Mouse (Mus musculus) thymus, postnatal 14 days (tissue): Measurements from ENCODE around the gene Gm20458.

Source experiments
- DNase-seq: peaks from one replicate; pipeline ENCODE4 v3.0.0; 2021

Gene Gm20458

GRCm38 (mm10) chr2:164435216-164436090 lies 25.3 kb upstream of the Gm20458 start:
- DNase-seq, result no peak

DNA sequence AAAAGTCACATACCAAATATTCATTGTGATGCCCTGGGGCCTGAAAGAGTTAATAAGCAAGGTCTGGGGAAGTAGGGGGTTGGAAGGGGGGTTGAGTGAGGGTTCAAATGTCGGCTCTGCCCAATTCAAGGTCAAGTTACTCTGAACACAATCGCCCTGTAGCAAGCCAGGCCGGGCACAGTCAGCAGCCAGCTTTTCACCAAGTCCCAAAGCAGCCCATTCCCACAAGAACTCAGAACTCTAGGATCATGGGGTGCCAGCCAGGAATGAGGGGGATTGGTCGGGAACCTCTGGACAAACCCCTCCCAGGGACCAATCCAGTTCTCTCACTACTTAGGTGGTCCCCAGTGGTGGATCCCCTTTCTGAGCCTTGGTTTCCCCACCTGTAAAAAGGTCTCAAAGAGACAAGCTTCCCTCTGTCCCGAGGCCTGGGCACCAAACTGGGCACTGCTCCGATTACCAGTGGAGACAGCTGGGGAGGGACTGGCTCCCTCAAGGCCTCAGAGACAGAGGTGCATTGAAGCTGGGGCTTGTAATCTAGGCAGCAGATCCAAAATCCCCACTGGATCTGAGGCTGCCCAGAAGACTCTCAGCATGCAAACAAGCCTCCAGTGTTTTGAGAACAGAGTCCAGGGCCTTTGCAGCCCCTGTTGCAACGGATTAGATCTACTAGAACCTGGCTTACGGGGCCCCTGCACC lies 24.4 kb upstream of the Gm20458 start:
- no peak for DNase-seq

DNA sequence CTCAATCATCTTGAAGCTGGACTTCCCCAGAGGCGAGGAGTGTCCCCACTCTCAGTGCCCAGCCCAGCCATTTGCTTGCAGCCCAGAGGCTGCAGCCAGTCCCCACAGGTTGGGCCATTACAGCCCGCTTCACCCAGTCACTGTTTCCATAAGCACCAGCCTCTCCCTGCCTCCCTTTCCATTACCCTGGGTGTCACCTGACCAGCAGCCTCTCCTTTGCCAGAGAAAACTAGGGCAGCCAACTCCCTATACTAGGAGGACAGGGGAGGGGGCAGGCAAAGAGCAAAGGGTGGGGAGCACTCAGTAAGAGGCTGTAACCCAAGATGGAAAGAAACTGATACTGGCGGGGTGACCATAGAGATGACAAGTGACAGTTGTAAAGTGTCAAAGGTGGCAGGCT lies 23.8 kb upstream of the Gm20458 start:
- no peak for DNase-seq

GRCm38 (mm10) chr2:164437710-164438109 lies 23.1 kb upstream of the Gm20458 start:
- no peak for DNase-seq

DNA sequence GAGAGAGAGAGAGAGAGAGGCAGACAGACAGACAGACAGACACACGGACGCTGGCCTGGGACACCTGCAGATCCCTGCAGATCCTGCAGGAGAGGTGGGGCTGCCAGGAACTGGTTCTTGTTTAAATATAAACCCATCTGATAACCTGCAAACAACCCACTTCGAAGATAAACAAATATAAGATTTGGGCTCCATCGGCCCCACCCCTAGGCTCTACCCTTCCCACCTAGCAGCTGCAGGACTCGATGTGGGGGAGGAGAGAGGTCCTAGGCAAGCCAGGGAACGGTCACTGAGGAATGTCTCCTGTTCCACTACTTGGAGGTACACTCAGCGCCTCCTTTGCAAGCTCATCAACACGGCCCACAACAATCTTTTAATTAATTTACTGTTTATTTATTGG lies 22.5 kb upstream of the Gm20458 start:
- no peak for DNase-seq

DNA sequence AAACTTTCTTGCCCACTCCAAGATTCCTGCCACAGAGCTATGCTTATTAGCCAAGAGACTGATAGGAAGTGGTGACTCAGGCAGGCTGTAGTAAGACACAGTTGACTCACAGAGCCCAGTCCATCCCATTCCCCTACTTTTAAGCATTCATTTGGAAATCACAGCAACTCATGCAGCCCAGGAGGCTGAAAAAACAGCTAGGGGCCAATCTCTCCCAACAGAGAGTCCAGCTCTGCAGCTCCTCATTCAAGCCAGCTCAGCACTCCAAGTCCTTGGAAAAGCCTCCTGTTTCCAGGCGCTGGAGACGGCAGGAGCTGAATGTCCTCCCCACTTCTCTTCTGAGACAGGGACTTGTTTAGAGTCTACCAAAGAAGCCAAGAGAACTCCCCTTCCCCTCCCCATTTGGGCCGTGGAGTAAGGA lies 21.8 kb upstream of the Gm20458 start:
- no peak for DNase-seq

DNA sequence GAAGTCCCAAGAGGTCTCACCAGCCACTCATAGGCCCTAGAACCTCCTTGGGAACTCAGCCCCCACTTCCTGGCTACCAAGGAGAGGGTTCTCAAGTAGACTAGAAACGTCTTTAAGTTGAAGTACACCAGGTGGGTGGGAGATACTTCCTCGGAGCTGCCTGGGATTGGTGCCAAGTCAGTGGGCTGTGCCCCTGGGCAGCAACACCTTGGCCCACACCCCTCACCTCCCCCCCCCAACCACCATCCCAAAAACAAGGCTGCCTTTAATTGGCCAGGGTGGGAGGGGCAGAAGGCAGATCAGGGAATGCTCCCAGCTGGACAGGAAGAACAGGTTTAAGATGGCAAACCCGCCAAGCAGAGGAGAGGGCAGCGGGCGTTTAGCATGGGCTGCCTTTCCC lies 20.5 kb upstream of the Gm20458 start:
- no peak for DNase-seq

DNA sequence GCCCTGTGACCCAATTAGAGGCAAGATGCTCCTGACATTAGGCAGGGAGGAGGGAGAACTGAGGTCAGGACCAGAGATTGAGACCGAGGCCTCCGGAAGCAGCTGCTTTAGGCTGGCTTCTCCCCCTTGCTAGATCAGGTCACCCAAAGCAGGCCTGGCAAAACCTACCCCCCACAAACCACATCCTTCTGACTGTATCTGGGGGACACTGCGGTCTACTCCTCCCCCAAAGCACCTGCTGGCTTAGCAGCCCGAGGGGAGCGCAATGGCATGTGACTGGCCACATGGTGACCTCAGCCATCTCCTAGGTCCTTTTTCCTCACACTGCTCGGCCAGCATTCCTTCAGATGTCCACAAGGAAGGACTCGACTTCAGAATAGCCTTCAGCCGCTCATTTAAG lies 19.6 kb upstream of the Gm20458 start:
- peak; percentile 72 for DNase-seq

GRCm38 (mm10) chr2:164441731-164442130 lies 19.0 kb upstream of the Gm20458 start:
- no peak for DNase-seq

- DNase-seq, result peak; percentile 20
Measured at GRCm38 (mm10) chr2:164442315-164443050, 18.3 kb upstream of the Gm20458 start.

DNA sequence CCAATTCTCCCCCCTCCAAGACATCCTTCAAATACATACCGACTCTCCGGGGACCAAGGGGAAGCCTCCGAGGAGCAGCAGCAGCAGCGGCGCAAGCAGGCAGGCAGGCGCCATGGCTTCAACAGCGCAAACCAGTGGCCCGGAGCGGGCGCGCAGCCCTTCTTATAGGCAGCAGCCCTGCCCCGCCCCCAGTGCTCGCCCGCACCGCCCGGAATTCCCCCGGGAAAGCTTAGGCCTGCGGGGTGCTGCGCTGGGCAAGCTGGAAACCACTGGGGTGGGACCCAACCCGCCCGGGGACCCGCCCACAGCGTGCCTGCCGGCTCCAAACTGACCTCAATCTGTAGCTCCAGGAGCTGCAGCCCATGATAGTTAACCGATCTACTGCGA lies 17.7 kb upstream of the Gm20458 start:
- peak; percentile 68 for DNase-seq

DNA sequence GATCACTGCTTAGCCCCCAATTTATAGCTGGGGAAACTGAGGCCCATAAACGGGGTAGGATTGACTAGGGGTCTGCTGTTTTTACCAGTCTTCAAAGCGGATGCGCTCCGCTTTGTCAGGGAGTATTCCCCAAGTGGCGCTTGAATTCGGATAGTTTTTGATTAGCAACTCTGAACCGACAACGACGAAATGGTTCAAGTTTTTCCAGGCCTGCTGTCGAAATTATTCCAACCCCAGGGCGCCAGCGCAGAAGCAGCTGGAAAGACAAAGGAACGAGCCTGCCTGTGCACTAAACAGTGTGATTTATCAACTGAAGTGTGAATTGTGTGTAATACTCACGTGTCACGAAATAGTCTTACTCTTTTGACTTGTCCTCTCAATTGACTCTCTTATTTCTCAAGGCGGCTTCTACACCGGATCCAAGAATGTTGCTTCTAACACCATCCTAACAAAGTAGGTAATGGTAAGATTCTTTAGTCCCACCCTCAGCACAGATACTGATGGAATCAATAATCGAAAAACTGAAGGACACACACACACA lies 17.2 kb upstream of the Gm20458 start, which contains the start of gene Sdc4:
TSS of gene Sdc4 (minus strand) at position 428 of the 541 bp plus-strand sequence.
- DNase-seq, result no peak

DNA sequence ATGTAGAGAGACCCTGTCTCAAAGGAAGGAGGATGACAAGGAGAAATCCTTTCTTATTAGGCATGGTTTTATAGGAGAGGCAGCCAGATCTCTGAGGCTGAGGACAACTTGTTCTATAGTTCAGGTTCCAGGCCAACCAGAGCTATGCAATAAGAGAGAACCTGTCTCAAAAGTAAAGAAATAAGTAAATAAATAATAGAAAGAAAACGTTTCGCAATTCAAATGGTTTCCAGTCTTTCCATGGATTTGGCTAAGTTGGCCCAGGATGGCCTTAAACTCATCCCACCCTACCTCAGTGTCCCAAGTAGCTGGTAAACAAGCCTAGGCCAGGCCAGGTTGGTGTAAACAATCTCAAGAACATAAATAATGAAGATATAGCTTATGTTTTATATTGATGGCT lies 16.1 kb upstream of the Gm20458 start:
- no peak for DNase-seq

GRCm38 (mm10) chr2:164445399-164446085 lies 15.2 kb upstream of the Gm20458 start:
- no peak for DNase-seq

GRCm38 (mm10) chr2:164446086-164446469 lies 14.7 kb upstream of the Gm20458 start:
- no peak for DNase-seq

GRCm38 (mm10) chr2:164448140-164448539 lies 12.6 kb upstream of the Gm20458 start:
- no peak for DNase-seq

DNA sequence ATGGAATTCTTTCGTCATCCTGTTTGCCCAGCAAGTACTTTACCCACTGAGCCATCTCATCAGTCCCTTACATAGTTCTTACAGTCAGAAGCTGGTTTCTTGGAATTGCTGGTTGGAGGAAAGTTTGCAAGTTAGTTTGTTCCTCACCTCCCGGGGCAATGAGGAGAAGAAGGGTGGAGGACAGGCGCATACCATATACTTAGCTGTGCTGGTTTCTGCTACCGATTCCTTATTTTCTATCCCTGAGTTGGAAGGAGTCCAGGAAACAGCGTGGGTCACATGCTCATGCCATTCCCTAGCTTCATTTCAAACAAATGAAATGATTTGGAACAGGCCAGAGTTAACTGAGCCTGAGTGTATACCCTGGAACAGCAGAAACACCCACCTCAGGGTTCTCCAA lies 11.8 kb upstream of the Gm20458 start:
- DNase-seq, result no peak

DNA sequence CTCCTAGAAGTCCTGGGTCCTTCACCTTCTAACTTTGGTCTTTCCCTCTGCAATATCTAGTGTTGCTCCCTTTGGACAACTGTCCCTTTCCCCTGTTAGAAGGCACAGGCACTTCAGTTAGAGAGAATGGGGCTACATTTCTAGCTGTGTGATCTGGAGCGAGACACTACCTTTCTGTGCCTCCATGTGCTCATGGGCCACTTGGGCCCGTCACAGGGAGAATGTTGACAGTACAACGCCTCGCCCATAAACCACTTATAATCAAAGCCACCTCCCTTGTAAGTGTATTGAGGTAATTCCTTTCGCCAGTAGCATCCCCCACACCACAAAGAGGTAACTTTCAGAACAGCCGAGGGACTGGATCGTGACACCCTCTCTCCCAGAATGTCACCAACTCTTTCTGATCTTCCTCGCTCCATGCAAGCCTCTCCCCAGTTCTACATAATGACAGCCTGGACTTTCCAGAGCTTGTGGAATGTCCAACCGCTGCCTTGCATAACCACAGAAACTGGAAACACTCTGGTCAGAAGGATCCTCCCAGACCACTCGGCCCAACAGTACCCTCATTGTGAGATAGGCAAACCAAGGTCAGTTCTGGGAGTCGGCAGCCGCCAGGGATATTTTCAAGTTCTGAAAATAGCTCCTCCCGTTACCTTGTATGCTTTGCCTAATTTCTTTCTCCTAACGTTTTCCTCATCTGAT lies 11.3 kb upstream of the Gm20458 start:
- DNase-seq, result no peak

GRCm38 (mm10) chr2:164452000-164452676 lies 8.6 kb upstream of the Gm20458 start:
- no peak for DNase-seq

DNA sequence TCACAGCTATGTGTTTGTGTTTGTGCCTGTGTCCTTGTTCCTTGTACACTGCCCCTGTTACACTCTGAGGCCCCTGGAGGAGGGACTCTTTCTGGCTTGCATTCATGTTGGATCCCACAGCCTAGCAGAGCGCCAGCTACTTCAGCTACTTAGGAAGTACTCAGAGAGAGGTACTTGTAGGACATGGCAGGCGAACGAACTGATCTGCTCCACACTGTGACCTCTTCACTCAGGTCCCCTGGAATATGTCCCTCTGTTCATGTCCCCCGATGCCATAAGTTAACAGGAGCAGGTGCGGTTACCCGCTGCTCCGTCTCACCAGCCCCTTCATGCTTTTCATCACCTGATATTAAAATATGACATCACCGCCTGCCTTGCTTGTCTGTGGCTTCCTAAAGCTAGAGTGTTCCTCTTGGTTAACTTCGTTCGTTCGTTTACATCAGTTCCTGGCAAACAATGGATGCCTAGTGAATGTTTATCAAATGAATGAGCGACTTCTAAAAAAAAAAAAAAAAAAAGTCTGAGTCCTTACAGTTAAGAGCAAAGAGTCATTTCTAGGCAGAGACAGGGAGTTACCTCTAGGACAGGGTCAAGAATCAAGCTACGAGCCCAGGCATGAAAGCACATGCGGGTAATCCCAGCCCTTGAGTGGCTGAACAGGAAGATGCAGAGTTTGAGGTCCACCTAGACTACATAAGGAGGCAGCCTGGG lies 7.6 kb upstream of the Gm20458 start:
- no peak for DNase-seq
